Comparison of ENCODE assay signal across 15 mouse cellular contexts in genomic region chr17:66104076-66104475, GRCm38 (mm10). TPM values are rescaled to one million over a fixed set of nuclear protein-coding genes. Genes with fewer than 3 reads are reported as not detected.
DNase-seq lines count a peak whose midpoint lies in the region.
"Had no signal": no experiment of that assay in that cellular context is flagged by ENCODE, and none has a peak within 500 bp of the region (broad histone marks: within the 10 kb centered on the region; RNA-seq: fewer than 3 reads in every experiment).

No protein-coding gene starts in this region.

- DNase-seq in ES-CJ7 (ENCODE audit: low read depth, low spot score) = peak; percentile 87
- peak; percentile 91 for DNase-seq in ZHBTc4 (ENCODE audit: low read depth, low spot score)
- DNase-seq in thymus, postnatal 36 days = no peak
- DNase-seq in thymus, postnatal 0 days (ENCODE audit: low spot score) = no peak
- DNase-seq in testis, postnatal 14 days (ENCODE audit: low spot score) = no peak
- DNase-seq: adrenal gland, adult 2 months; adrenal gland, postnatal 10 days; adrenal gland, postnatal 25 days; cerebellum, adult 11 months; cerebellum, adult 18-20 months; cerebellum, adult 8-10 months; cerebellum, adult 9-11 months; cerebellum, postnatal 14 days; cerebellum, postnatal 36 days; embryo, embryonic 11 days had no signal

RNA-seq across cellular contexts. Expression of gene Ndufv2, which starts 2.7 kb away (rescaled TPM):
- polyA plus RNA-seq in thymus, postnatal 0 days (2015; fragmentation: Nextera tagmentation; extraction: Ambion mirVana) = 346 and 377 TPM in 2 replicates

RNA-seq across cellular contexts. Expression of gene Washc1, which starts 7.3 kb away (rescaled TPM):
- polyA plus RNA-seq in thymus, postnatal 0 days (2015; fragmentation: Nextera tagmentation; extraction: Ambion mirVana) = 46.0 and 52.3 TPM in 2 replicates

RNA-seq across cellular contexts. Expression of gene Ddx11, which starts 19.2 kb away (rescaled TPM):
- polyA plus RNA-seq in thymus, postnatal 0 days (2015; fragmentation: Nextera tagmentation; extraction: Ambion mirVana) = 12.7 and 13.4 TPM in 2 replicates

RNA-seq across cellular contexts. Expression of gene Ankrd12, which starts 27.2 kb away (rescaled TPM):
- polyA plus RNA-seq in thymus, postnatal 0 days (2015; fragmentation: Nextera tagmentation; extraction: Ambion mirVana) = 31.6 and 32.4 TPM in 2 replicates

Comparison
In these comparisons a context has a peak if more than half of its experiments do, and no peak if none do; other contexts are left out.
1. DNase-seq: peak in ES-CJ7 (single experiment) and ZHBTc4 (single experiment); none in thymus, postnatal 36 days (0 of 2), thymus, postnatal 0 days (single experiment) and testis, postnatal 14 days (single experiment).